Mouse (Mus musculus) heart, adult 18-20 months (tissue): ENCODE data around the gene Tagln. TPM values are rescaled to one million over a fixed set of nuclear protein-coding genes. Genes with fewer than 3 reads are reported as not detected.

Experiments used
- DNase-seq, 2 experiments: peaks; one replicate each; pipeline ENCODE4 v3.0.0; 2021 to 2022; ENCODE audit warnings: mixed read lengths in 1 of 2
- microRNA-seq, 2 experiments: library from miRNA; unstranded; fragments of <30 nt; microRNA quantifications; one replicate each; pipeline ENCODE4 v1.2.0; 2022
- total RNA-seq, 2 experiments: library from RNA; stranded (reverse); gene quantifications; 2 replicates each; pipeline ENCODE4 v1.2.3; 2021

The Tagln gene
- total RNA-seq, 2 experiments from 2014 or later, result 68.3 to 71.6 TPM

DNA sequence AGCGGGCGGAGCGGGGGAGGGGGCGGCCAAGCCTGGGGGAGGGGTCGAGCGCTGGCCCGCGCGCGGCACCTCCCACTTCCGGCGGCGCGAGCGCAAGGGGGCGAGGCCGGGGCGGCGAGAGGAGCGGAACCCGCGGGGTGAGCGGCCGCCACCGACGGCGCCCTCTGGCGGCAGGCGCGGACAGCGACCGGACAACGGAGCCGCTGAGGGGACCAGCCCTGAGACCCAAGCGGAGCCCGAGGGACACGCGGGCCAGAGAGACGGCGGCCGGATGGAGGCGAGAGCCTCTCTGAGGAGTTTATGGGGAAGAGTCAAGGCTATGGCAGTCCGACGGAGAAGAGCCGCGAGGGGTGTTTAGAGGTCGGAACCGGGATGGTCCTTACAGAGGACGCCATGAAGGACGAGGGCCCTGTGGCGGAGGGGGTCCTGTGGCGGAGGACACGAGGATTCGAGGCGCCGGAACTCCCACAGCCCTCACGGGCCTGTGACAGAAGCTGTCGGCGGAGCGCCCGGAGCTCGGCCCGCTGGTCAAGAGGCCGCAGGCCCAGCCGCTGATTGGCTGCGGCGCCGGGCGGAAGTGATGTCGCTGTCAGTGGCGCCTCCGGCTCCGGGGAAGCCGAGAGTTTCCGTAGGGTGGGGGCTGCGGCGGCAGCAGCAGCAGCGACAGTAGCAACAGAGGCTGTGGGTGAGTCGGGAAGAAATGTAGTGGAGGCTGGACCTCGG is 29.3 kb downstream of the Tagln start, which contains the start of the genes Pcsk7 and Rnf214:
Gene Pcsk7, plus strand, starts transcription at position 143 of the 723 bp plus-strand sequence.
Gene Rnf214, minus strand, starts transcription at position 557 of the 723 bp plus-strand sequence.
- DNase-seq, result peak; percentile 93 to 96

DNA sequence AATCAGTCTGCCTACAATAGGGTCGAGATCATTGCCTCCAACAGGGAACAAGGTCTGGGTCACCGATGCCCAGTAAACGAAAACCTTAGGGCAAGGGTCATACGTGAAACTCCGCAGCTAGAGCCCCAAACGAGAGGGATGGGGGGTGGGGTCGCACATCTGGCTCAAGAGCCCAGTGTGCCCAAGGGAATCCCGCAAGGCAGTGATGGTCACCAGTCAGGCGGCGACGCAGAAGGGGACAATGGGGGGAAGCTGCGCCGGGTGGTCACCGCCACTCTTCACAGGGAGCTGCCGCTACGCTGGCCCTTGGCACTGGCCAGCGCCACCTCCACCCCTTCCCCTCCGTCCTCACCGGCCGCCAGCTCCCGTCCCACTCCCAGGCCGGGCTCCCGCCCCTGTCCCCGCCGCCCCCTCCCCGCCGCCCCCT is 30.0 kb downstream of the Tagln start:
- peak in 1 of 2 experiments; percentile 39 for DNase-seq

DNA sequence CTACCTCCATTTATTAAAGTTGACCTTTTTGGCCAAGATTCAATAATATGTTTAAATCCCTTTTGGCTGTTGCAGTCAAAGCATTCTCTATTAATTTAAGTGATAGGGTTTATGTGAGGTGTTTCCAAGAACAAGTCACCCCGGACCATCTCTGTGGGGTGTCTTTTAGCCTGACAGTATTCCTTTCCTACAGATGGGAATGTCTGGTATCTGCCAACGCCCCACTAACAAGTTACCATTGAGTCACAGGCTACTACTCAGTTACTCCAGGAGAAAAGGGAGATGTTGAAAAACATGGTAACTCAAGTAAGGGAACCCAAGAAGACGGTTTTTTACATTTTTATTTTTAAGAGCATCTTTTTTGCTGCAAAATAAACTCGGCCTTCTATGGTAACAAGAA is 30.7 kb downstream of the Tagln start:
- no peak for DNase-seq

DNA sequence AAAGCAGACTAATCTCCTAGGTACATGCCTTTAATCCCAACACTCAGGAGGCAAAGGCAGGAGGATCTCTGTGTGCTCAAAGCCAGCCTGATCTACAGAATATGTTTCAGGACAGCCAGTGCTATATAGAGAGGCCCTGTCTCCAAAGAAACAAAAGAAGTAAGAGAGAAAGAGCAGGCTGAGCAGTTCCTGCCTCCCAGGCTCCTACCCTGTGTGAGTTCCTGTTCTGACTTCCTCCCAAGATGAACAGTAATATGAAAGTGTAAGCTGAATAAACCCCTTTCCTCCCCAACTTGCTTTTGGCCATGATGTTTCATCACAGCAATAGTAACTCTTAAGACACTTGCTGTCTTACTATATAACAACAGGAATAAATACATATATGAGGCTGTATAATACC is 42.2 kb downstream of the Tagln start:
- DNase-seq, result no peak

Small RNA genes within 50 kb of the gene (microRNA-seq; reads per million reads assigned to microRNA genes)
- 0 to 0.27 reads per million in 2 experiments for gene Mir7087

Other genes with a start within 250 kb of the Tagln start
- gene Cep164, start 107.4 kb downstream of the Tagln start, total RNA-seq, result 1 to 10 TPM; 5.7 to 6.5 TPM
- 10 to 100 TPM; 23.4 to 25.0 TPM for gene Bace1, start 97.5 kb downstream of the Tagln start, total RNA-seq
- gene Pcsk7, start 29.6 kb downstream of the Tagln start, total RNA-seq, result 10 to 100 TPM; 13.2 to 13.5 TPM
- gene Rnf214, start 29.1 kb downstream of the Tagln start, total RNA-seq, result 10 to 100 TPM; 31.7 to 35.2 TPM
- gene Sidt2, start 19.2 kb upstream of the Tagln start, total RNA-seq, result 10 to 100 TPM; 57.6 to 67.8 TPM
- 10 to 100 TPM; 52.3 to 58.0 TPM for gene Pafah1b2, start 76.6 kb upstream of the Tagln start, total RNA-seq
- gene Sik3, start 76.8 kb upstream of the Tagln start, total RNA-seq, result 10 to 100 TPM; 67.9 to 69.1 TPM